Mouse (Mus musculus) MEL (cell line): ENCODE data around the gene Pdcd10.

Experiments
- CTCF ChIP-seq, 3 experiments: IDR thresholded peaks in 2 of 3; conservative IDR thresholded peaks in 1 of 3; 2 replicates each; pipeline ENCODE4 v1.5.1; 2011 to 2012; ENCODE audit warnings: low read length in 3 of 3, low read depth in 2 of 3, mild to moderate bottlenecking in 2 of 3, improper control_type of control experiment in 1 of 3, inconsistent platforms in 1 of 3, mixed read lengths in 1 of 3, moderate library complexity in 1 of 3; ENCODE audit not compliant: control insufficient read depth in 1 of 3, insufficient read depth in 1 of 3, poor library complexity in 1 of 3, severe bottlenecking in 1 of 3
- E2F4 ChIP-seq: IDR thresholded peaks from 2 replicates; pipeline ENCODE4 v1.6.1; 2011; ENCODE audit warnings: low read depth, low read length, improper control_type of control experiment, borderline replicate concordance
- EP300 ChIP-seq, 2 experiments: IDR thresholded peaks; 2 replicates each; pipeline ENCODE4 v1.6.1; 2011; ENCODE audit warnings: improper control_type of control experiment in 2 of 2, low read length in 2 of 2, low read depth in 1 of 2, mild to moderate bottlenecking in 1 of 2
- GATA1 ChIP-seq: IDR thresholded peaks from 2 replicates; pipeline ENCODE4 v1.6.1; 2011; ENCODE audit warnings: low read depth, low read length, improper control_type of control experiment
- HCFC1 ChIP-seq: IDR thresholded peaks from 2 replicates; pipeline ENCODE4 v1.6.1; 2012; ENCODE audit warnings: low read depth, mild to moderate bottlenecking, inconsistent platforms, low read length, improper control_type of control experiment, moderate library complexity
- JUND ChIP-seq: IDR thresholded peaks from 2 replicates; pipeline ENCODE4 v1.6.1; 2011; ENCODE audit warnings: low read depth, mild to moderate bottlenecking, improper control_type of control experiment, low read length
- POLR2A ChIP-seq, 2 experiments: IDR thresholded peaks; 2 replicates each; pipeline ENCODE4 v1.6.1; 2011 to 2012; ENCODE audit warnings: low read length in 2 of 2, mild to moderate bottlenecking in 2 of 2, control low read depth in 1 of 2, improper control_type of control experiment in 1 of 2, low read depth in 1 of 2, moderate library complexity in 1 of 2; ENCODE audit not compliant: control insufficient read depth in 1 of 2, insufficient read depth in 1 of 2, poor library complexity in 1 of 2
- POLR2AphosphoS5 ChIP-seq: IDR thresholded peaks from 2 replicates; pipeline ENCODE4 v1.6.1; 2012; ENCODE audit warnings: low read depth, borderline replicate concordance, mild to moderate bottlenecking, inconsistent platforms, low read length, moderate library complexity, mixed read lengths
- RCOR1 ChIP-seq: IDR thresholded peaks from 2 replicates; pipeline ENCODE4 v1.6.1; 2012; ENCODE audit warnings: low read depth, mild to moderate bottlenecking, inconsistent platforms, low read length, improper control_type of control experiment

DNA sequence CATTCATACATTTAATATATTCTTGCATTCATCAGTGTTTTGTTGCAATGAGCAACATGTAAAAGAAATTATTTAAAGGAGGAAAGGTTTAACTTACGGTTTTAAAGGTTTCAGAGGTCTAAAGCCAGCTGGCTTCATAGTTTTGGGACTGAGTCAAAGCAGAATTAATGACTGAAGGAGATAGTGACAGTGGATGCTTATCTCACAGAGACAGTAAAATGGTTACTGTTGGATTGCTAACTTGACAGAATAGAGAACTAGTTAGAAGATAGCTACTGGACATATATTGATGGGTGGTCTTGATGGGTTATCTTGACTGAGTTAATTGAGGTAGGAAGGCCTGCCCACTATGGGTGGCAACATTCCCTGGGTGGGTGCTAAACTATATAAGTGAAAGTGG, 18.9 kb upstream of the Pdcd10 start:
- no peak for TF ChIP-seq RCOR1
- no peak for TF ChIP-seq POLR2AphosphoS5
- TF ChIP-seq CTCF (IDR thresholded peaks at IDR 0.05 in 2 of 3, conservative IDR thresholded peaks at IDR 0.05 in 1 of 3; ENCODE audit: control insufficient read depth in 1 of 3, insufficient read depth in 1 of 3, low read depth in 2 of 3, low read length in 3 of 3, poor library complexity in 1 of 3, severe bottlenecking in 1 of 3): no peak
- no peak for TF ChIP-seq HCFC1
- no peak for TF ChIP-seq POLR2A (IDR thresholded peaks at IDR 0.05; ENCODE audit: control insufficient read depth in 1 of 2, insufficient read depth in 1 of 2, low read depth in 1 of 2, low read length in 2 of 2, poor library complexity in 1 of 2)
- peak; percentile 51 to 55 for TF ChIP-seq EP300 (IDR thresholded peaks at IDR 0.05; ENCODE audit: low read depth in 1 of 2, low read length in 2 of 2)
- TF ChIP-seq JUND: no peak
- peak; percentile 57 for TF ChIP-seq GATA1
- no peak for TF ChIP-seq E2F4
